Mouse (Mus musculus) layer of hippocampus, postnatal 10 days (tissue): ENCODE results near the gene Phactr4. TPM values are rescaled to one million over a fixed set of nuclear protein-coding genes. Genes with fewer than 3 reads are reported as not detected.
"Not testable (repeated sequence)": the region's sequence is repeated elsewhere in the genome, so short reads cannot be mapped to it uniquely, and the experiment has no call there.

Experiments
- DNase-seq, 2 experiments: peaks; one replicate each; pipeline ENCODE4 v3.0.0; 2021; ENCODE audit warnings: low spot score in 2 of 2
- long read RNA-seq: library from polyadenylated mRNA; stranded (forward); transcript quantifications from one replicate; pipeline ENCODE4 v2.0.0, GENCODE M21; 2023
- total RNA-seq, 2 experiments: library from RNA; stranded (reverse); gene quantifications; 2 replicates each; pipeline ENCODE4 v1.2.3; 2021

The Phactr4 gene
- total RNA-seq, result 10 to 100 TPM in 1 of 2 experiments, 1 to 10 TPM in 1; 8.1 to 11.1 TPM
- long read RNA-seq, result 0 reads

DNA sequence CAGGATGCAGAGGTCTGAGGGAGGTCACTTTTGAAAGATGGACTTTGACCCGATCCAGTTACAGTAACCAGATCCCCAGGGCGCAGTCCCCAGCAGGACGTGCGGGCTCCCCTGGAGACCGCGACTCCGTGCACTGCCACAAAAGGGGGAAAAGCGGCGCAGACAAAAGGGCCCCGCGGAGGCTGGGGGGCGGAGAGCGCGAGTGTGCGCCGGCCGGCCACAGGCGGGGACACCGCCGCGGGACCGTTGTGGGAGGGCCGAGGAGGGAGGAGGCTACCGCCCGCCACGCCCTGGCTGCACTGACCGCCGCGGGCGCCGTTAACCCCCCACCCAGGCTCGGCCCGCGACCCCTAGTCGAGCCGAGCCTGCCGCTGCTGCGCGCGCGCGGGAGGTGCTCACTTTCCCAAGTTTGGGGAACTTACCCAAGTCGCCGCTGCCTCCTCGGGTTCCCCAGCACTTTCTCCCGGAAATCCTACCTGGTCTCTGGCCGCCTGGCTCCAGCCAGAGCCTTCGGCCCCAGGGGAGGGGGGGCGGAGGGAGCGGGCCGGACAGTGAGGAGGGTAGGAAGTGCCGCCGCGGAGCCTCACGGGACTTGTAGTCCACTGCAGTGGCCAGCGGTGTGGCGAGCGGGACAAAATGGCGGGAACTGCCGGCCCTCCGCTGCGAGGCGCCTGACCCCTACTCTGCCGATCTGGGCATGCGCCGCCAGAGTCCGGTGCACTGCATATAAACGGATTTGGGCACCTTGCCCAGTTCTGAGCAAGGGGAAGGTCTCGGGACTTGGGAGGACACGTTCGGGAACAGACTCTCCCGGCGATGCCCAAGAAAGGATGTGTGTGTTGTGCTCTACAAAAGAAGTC, at the start of gene Phactr4:
Phactr4 (minus strand) TSS at position 567 of the 860 bp plus-strand sequence.
- DNase-seq, result peak; percentile 88 to 93

DNA sequence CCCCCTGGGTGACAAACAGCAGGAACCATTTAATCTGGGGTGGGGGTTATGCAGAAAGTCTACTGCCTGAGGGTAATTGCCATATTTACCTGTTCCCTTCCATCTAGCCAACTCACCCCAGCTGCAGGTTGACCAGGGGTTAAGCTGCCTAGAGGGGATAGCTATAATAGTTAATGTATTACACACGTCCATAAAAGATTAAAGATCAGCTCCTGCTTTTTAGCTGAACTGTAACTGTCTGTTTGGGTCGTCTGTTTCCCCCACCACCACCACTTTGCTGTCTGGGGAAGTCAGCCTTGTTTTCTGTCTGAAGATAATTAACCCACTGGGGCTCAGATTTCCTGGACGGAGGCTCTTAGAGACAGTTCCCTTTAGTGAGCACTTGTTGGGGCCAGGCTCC, 47.6 kb upstream of the Phactr4 start:
- no peak for DNase-seq

DNA sequence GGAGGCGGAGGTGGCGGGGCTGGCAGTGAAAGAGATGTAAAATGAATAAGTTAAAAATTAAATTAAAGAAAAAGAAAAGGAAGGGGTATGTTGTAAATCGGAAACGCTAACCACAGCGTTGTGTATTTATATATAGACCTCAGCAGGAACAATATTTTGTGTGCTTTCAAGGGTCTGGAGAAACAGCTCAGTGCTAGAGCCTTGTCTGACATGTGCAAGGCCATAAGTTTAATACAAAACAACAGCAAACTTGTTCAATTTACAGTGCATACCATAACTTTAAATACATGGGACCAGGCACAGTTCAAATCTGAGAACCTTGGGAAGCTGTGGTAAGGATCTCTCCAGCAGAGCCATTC, 41.9 kb upstream of the Phactr4 start:
- DNase-seq, result no peak

DNA sequence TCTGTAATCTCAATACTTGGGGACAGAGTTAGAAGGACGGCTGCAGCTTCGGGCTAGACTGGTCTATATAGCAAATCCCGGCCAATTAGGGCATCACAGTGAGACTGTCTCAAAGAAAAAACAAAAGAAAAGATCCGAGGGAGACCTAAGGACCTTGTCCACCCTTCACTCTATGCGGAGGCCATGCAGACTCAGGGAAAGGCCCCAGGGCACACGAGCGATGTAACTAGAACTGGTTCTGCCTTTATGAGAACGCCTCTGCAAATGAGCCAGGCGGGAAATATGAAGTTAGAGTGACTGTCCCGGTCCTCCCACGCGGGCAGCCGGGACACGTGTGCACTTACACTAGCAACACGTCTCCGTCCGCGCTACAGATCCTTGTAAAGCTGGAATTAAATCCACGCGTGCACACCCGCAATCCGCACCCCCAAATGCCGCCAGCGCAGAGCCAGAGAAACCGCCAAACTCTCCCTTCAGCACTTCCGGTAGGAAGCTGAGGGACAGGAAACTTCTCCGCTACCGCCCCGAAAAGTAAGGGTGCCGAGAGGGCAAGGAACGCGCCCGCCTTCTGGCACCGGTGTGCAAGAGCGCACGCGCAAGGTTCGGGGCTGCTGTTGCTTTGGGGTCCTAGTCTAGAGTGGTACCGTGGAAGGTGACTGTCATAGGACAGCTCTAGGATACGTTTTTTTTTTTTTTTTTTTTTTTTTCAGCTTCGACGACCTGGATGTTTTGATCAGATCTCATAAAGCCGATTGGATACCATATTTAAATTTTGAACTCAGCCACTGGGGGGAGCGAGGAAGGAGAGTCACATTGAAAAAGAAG, 41.4 kb upstream of the Phactr4 start, which contains the start of gene Med18:
Med18 (minus strand) TSS at position 492 of the 825 bp plus-strand sequence.
- DNase-seq, result peak; percentile 89 to 93

DNA sequence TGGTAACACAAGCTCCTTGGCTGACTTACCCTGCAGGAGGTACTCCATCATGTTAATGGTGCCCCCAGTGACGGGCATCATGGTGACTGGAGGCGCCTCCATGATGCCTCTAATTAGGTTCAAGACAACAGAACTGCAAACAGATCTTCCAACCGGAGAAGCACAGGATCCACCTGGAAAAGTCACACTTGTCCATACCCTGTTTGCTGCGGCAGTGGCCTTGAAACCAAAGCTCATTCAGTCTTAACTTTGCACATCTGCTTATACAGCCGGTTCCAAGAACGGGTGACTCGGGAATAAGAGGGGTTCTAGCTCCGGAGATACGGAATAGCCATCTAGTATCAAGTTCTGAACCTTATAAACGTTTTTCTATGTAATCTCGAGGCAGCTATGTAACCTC, 40.5 kb upstream of the Phactr4 start:
- no peak for DNase-seq

DNA sequence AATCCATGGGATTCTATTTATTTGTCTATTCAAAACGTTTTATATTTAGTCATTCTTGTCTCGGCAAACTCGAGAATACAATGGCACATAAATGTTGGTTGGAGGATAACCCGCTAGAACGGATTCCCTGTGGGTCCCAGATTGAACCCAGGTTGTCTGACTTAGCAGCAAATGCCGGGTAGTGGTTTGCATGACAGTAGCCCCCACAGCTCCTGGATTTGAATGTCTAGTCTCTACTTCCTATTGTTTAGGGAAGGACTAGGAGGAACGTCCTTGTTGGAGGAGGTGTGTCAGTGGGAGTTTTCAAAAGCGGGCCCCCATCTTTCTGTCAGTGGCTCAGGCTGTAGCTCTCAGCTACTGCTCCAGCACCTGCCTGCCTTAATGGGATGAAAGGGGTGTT, 37.9 kb upstream of the Phactr4 start:
- no peak for DNase-seq

DNA sequence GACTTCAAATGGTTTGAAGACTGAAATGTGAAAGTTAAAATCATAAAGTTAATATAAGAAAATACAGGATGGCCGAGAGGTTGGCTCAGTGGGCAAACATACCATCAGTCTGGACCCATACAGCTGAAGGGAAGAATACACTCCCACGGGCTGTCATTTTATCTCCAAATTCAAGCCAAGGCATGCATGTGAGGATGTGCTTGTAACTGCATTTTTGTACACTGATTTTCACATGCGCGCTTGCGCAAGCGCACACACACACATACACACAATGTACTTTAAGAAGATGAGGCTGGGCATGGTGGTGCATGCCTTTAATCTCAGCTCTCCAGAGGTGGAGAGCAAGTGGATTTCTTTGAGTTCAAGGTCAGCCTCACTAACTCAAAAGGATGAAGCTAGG, 33.3 kb upstream of the Phactr4 start:
- no peak for DNase-seq

DNA sequence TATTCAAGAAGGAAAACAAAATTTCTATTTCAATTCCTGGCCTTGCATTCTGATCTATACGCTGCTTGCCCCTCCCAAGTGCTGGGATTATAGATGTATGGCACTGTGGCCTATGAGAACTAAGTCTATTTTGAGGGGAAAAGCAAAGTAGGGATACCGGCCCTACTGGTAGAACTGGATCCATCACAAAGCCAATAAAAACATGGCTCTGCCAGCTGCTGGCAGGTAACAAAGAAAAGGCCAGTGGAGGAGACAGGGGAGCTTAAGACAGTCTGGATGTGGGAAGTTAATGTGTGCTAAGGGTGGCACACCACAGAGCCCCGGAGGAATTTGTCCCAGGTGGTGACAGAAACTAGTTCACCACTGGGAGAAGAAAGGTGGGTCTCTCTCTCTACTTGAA, 32.9 kb upstream of the Phactr4 start:
- no peak for DNase-seq

DNA sequence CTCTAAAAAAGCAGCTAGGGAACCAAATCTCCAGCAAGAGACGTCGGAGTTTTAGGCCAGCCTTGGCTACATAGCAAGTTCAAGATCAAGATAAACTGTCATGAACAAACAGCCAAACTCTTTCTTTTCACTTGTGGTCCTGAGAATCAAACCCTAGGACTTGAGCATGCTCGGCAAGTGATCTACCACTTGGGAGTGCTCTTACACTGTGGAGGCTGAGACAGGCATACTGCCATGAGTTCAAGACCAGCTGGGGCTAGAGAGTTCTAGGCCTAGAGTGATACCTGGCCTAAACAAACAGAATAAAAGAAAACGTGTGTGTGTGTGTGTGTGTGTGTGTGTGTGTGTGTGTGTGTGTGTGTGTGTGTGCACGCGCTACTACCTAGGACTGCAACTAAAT, 31.9 kb upstream of the Phactr4 start:
- DNase-seq, result no peak

DNA sequence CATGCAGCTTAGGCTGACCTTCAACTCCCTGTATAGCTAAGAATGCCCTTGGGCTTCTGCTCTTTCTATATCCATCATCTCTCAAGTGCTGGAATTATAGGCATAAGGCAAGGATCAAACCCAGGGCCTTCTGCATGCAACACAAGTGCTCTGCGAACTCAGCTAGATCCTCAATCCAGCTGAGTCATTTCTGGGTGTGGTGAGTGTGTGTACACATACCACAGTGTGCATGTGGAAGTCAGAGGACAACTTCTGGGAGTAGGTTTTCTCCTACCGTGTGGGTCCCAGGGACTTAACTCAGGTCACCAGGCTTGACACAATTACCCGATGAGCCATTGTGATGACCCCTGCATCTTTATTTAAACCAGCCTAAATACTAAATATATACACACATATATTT, 27.5 kb upstream of the Phactr4 start:
- DNase-seq, result no peak

DNA sequence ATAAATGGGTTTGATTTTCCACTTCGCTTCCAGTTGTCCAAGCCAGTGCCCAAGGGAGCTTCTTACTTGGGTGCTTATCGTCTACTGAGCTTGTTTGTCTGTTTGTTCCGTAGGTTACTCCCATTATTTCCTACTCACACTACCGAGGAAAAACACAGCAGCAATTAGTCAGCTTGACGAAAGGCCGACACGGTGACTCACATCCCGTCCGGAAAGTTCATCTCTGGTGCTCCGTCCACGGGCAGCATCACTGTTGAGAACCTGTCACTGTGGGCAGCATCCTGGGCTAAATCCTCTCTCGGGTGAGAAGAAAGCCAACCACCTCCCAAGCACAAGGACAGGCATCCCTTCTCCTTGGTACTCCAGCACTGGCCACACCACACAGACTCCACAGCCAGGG, 23.8 kb upstream of the Phactr4 start:
- DNase-seq, result no peak

DNA sequence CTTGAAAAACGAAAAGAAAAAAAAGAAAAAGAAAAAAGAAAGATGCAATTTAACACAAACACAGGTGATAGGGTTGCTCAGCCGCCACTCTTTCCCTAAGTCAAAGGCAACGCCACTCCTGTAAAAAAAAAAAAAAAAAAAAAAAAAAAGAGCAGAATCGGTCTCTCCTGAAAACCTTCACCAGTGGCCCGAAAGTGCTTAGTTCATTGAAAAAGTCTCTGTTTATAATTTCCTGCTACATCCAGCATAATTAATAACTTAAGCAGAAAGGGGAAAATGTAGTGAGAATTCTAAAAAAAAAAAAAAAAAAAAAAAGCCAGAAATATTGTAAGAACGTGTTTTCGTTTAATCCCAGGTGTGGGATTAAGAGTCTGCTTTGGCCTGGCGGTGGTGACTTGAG, 22.2 kb upstream of the Phactr4 start:
- DNase-seq, result no peak

DNA sequence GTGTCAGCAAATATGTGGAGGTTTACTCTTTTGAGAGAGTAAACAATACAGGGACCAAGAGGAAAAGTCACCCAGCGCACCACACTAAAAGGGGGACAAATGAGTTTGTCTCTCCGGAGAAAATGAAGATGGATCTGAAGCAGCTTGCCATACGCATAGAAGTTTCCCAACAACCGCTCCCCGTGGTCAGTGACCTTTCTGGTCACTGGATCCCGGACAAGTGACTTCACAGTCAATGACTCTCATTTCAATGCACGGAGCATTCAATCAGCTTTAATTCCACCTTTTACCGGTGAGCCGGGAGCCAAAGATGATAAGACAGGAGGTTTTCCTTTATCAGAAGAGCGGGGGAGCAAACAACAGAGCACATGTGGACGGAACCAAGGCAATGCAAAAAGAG, 15.6 kb upstream of the Phactr4 start:
- DNase-seq, result no peak

DNA sequence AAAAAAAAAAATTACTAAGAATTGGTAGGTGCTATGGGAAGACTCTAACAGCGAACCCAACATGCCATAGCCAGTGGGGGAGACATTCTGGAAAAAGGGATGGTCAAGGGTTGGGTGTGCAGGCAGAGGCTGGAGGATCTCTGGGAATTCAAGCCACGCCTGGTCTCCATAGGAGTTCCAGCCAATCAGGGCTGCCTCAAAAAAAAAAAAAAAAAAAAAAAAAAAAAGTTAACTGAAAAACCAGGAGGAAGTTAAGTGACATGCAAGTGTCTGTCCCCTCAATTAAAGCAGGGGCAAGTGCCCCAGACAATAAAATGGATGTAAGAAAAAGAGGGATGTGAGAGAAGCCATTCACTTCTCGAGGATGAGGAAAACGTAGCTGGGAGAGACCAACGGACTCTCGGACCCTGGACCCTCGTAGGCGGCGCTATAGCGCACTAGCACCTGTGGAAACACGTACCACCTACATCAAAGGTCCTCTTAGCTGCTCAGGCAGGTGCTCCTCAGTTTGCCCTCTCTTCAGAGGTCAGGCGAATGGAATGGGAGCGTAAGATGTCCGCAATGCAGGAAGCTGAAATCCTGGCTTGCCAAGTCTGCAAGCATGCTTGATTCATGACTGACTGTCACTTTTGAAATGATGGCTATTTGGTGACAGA, 10.6 kb upstream of the Phactr4 start:
- no peak for DNase-seq

DNA sequence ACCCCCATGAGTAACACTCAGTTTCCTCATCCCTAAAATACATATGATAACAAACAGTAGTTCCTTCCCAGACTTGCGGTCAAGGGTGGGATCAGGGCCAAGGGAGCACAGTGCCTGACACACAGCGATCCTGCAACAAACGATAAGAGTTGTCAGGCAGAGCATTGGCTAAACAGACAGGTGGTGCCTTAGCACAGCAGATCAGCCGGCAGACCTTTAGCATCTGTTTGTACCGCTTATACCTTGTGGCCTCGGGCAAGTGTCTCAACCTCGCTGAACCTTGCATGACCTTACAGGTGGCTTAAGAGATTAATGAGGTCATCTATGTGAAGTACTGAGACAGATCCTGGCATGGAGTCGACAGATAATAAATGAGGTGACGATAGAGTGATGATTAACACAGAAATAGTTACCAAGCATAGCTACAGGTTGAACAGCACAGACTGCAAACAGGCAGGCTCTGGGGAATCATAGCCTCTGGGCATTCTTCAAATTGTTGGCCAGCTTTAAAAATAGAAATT, 5.8 kb upstream of the Phactr4 start:
- DNase-seq, result no peak

DNA sequence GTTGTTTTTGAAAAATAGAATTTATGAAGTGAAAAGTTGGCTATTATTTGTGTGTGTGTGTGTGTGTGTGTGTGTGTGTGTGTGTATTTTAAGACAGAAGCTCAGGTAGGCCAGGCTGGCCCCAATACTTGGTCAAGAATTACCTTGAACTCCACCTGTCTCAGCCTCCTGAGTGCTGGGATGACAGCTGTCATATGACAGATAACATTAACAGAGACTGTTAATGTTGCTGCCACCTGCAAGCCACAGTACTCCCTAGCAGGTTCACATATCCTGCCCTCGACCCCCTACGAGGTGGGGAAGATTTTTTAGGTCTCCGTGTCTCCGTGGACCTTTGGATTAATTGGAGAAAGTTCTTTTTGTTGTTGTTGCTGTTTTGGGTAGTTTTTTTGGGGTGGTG, 5.2 kb upstream of the Phactr4 start:
- no peak for DNase-seq

DNA sequence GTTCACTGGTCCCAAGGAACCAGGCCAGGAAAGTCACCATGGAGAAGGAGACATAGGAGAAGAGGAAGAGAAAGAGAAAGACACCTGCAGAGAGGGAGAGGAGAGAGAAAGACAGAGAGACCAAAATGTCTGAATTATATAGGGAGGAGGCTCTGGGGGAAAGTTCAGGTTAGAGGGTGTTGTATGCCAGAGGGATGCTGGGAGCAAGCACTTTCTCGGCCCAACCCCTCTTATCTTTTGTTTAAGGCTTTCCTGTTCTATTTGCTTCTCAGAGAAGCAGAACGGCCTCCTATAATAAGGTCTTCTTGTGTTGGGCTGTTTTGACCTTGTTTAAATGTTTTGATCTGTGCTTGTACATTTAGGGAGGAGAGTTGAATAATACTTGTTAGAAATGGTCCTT, 3.7 kb upstream of the Phactr4 start:
- no peak for DNase-seq

DNA sequence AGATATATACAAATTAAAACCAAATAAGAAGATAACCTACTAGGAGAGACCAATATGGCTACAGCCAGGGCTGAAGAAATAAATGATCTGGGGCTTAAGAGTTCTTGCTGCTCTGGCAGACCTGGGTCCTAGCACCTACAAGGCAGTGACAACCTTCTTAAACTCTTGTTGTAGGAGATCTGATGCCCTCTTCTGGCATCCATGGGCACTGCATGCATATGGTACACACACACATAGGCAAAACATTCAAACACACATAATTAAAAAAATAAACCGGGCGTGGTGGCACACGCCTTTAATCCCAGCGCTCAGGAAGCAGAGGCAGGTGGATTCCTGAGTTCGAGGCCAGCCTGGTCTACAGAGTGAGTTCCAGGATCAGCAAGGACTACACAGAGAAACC, 2.5 kb upstream of the Phactr4 start:
- no peak for DNase-seq

DNA sequence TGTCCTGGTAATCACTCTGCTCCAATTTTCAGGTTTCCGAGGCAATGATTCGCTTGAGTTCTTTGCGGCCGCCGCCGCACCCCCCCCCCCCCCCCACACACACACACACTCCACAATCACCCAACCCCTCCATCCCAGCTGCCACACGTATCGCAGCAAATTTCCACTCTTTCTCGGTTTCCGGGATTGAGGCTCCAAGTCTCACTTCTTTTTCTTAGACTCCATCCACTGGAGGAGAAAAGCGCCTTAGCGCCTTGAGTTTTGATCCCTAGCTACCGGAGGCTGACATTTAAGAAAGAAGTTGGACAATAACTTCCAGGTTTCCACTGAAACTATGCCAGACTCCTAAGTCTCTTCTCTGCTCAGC, 750 bp downstream of the Phactr4 start:
- DNase-seq, result no peak

DNA sequence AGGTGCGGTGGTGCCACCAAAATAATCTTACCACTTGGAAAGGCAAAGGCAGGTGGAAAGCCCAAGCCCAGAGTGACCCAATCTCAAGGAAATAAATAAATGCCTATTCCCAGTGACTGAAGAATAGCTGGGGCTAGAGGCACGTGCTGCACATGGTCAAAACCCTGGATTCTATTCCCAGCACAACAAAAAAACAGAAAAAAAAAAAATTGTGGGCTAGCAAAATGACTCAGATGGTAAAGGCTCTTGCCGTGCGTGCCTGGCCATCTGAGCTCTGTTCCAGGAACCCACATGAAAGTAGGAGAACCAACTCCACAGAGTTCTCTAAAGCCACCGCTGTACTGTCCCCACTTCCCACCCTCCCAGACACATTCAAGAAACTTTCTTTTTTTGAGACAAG, 1.8 kb downstream of the Phactr4 start:
- DNase-seq, result no peak

DNA sequence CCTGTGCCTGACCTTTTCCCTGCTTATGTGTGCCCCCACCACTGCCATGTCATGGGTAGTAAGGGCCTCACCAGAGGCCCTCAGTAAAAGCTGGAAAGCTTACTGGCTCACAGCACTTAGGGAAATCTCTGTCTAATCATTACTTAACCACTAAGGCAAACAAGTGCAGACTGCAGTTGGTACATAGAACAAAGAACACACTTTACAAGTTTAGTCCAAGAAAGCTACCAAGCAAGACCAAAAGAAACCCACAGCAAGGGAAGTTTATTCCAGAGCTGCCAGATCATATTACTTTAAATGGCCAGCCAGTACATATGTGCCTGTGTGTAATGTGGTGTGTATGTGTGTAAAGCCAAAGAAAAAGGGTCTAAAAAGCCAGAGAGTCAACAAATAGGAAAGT, 6.3 kb downstream of the Phactr4 start:
- DNase-seq, result no peak

DNA sequence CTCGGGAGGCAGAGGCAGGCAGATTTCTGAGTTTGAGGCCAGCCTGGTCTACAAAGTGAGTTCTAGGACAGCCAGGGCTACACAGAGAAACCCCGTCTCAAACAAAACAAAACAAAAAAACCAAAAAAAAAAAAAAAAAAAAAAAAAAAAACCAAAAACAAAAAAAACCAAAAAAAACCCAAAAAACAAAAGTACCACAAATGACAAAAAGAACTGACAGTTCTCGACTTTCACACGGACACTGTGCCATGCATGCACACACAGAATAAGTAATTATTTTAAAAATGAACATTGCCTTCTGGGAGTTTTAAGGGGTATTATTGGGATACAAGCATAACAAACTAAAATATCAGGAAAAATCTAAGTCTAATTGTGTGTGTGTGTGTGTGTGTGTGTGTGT, 9.0 kb downstream of the Phactr4 start:
- not testable (repeated sequence) for DNase-seq
